Mouse (Mus musculus) hindbrain, postnatal 0 days (tissue): ENCODE data around the gene Fam114a2. TPM values are rescaled to one million over a fixed set of nuclear protein-coding genes. Genes with fewer than 3 reads are reported as not detected.

Source experiments
- ATAC-seq: fragments of 200-750 bp; cut with Nextera tagmentation; 2 replicates; pipeline ENCODE4 v1.8.0; 2017; ENCODE audit warnings: mild to moderate bottlenecking, moderate TSS enrichment, moderate library complexity
- DNase-seq: peaks from one replicate; pipeline ENCODE4 v3.0.0-alpha.2; 2015; ENCODE audit warnings: low spot score
- H3K27ac ChIP-seq: fragments of 300-500 bp; sonication (generic); 2 replicates; pipeline ENCODE4 v1.5.1; 2014; ENCODE audit warnings: mild to moderate bottlenecking
- H3K27me3 ChIP-seq: fragments of 300-500 bp; sonication (generic); 2 replicates; pipeline ENCODE4 v1.6.1; 2014; ENCODE audit warnings: low read length, mixed read lengths; ENCODE audit not compliant: insufficient read depth
- H3K36me3 ChIP-seq: fragments of 300-500 bp; sonication (generic); 2 replicates; pipeline ENCODE4 v1.6.1; 2014; ENCODE audit warnings: low read length, mixed read lengths; ENCODE audit not compliant: insufficient read depth
- H3K4me1 ChIP-seq: fragments of 300-500 bp; sonication (generic); 2 replicates; pipeline ENCODE4 v1.6.1; 2014; ENCODE audit warnings: antibody characterized with exemption, low read length, mixed read lengths; ENCODE audit not compliant: insufficient read depth
- H3K4me2 ChIP-seq: fragments of 300-500 bp; sonication (generic); 2 replicates; pipeline ENCODE4 v1.6.1; 2014; ENCODE audit warnings: low read depth, mild to moderate bottlenecking, low read length, moderate library complexity, mixed read lengths
- H3K4me3 ChIP-seq: fragments of 300-500 bp; sonication (generic); 2 replicates; pipeline ENCODE4 v1.5.1; 2014; ENCODE audit warnings: low read length
- H3K9ac ChIP-seq: fragments of 300-500 bp; sonication (generic); replicated peaks from 2 replicates; pipeline ENCODE4 v1.6.1; 2014; ENCODE audit warnings: mild to moderate bottlenecking, low read length, moderate library complexity, mixed read lengths
- H3K9me3 ChIP-seq: fragments of 300-500 bp; sonication (generic); 2 replicates; pipeline ENCODE4 v1.6.1; 2016; ENCODE audit warnings: low read length, mixed read lengths
- CTCF ChIP-seq: IDR thresholded peaks from 2 replicates; pipeline ENCODE4 v1.5.1; 2016; ENCODE audit warnings: antibody characterized with exemption, control low read depth, low read depth
- WGBS: fragments of 180-500 bp; shearing (Covaris S2); extraction: QIAGEN DNeasy Blood & Tissue Kit; methylation state at CpG from one replicate; pipeline ENCODE4 v1.1.7; 2014; 5-methylcytosine and 5-hydroxymethylcytosine counted together
- polyA plus RNA-seq: library from polyadenylated mRNA; unstranded; fragments of >200 nt; fragmentation: Nextera tagmentation; extraction: Ambion mirVana; gene quantifications from 2 replicates; pipeline ENCODE4 v1.2.1, GENCODE M21; 2015
- total RNA-seq: library from RNA; depleted of rRNA; stranded (reverse); fragments of >200 nt; gene quantifications from 2 replicates; pipeline ENCODE4 v1.2.3, GENCODE M21; 2014; rRNA removed

Gene Fam114a2
- total and polyA plus RNA-seq, 2 experiments from 2014 or later: 28.9 to 51.2 TPM

- no peaks in the 10 kb centered on the region for H3K9me3 ChIP-seq
- H3K4me2 ChIP-seq: no peak overlapping the region
- no peaks in the 10 kb centered on the region for H3K27me3 ChIP-seq
- DNase-seq (no peak), ATAC-seq (no peak)
- H3K4me1 ChIP-seq: no peaks in the 10 kb centered on the region
- WGBS: 49% methylated on average over 5 of the region's 5 CpGs
- H3K27ac ChIP-seq: no peak overlapping the region
- H3K4me3 ChIP-seq: no peak overlapping the region
- H3K36me3 ChIP-seq: no peaks in the 10 kb centered on the region
- no peak for TF ChIP-seq CTCF
- H3K9ac ChIP-seq: no peak overlapping the region
These were observed 64.0 kb downstream of the Fam114a2 start for GRCm38 (mm10) chr11:57454421-57454820.

GRCm38 (mm10) chr11:57445237-57445962 lies 73.0 kb downstream of the Fam114a2 start:
- 71% methylated on average over 6 of the region's 6 CpGs for WGBS
- no peak overlapping the region for H3K4me2 ChIP-seq
- no peak for ATAC-seq

GRCm38 (mm10) chr11:57434153-57434552 lies 84.3 kb downstream of the Fam114a2 start:
- ATAC-seq: no peak
- no peaks in the 10 kb centered on the region for H3K9me3 ChIP-seq
- no peak overlapping the region for H3K4me2 ChIP-seq
- H3K4me1 ChIP-seq: no peaks in the 10 kb centered on the region
- DNase-seq: peak; percentile 33
- H3K9ac ChIP-seq: no peak overlapping the region
- TF ChIP-seq CTCF: no peak
- 26% methylated on average over 1 of the region's 1 CpGs for WGBS
- H3K27ac ChIP-seq: no peak overlapping the region
- no peaks in the 10 kb centered on the region for H3K27me3 ChIP-seq
- H3K4me3 ChIP-seq: no peak overlapping the region
- no peaks in the 10 kb centered on the region for H3K36me3 ChIP-seq

More at GRCm38 (mm10) chr11:57445237-57445962, 73.0 kb downstream of the Fam114a2 start:
- no peaks in the 10 kb centered on the region for H3K4me1 ChIP-seq
- no peak overlapping the region for H3K9ac ChIP-seq
- H3K9me3 ChIP-seq: no peaks in the 10 kb centered on the region
- no peak overlapping the region for H3K27ac ChIP-seq
- no peaks in the 10 kb centered on the region for H3K27me3 ChIP-seq
- TF ChIP-seq CTCF: no peak
- H3K4me3 ChIP-seq: no peak overlapping the region
- no peak for DNase-seq
- H3K36me3 ChIP-seq: no peaks in the 10 kb centered on the region

Other genes with a start within 250 kb of the Fam114a2 start
- gene Mfap3, start within 50 bp of the Fam114a2 start, total RNA-seq: 39.5 and 47.7 TPM in 2 replicates
- 46.6 and 48.5 TPM in 2 replicates for gene Mfap3, start within 50 bp of the Fam114a2 start, polyA plus RNA-seq
- gene Galnt10, start 126.8 kb upstream of the Fam114a2 start, total RNA-seq: 20.3 and 23.2 TPM in 2 replicates
- 10.5 and 10.9 TPM in 2 replicates for gene Galnt10, start 126.8 kb upstream of the Fam114a2 start, polyA plus RNA-seq